In the genomic region with DNA sequence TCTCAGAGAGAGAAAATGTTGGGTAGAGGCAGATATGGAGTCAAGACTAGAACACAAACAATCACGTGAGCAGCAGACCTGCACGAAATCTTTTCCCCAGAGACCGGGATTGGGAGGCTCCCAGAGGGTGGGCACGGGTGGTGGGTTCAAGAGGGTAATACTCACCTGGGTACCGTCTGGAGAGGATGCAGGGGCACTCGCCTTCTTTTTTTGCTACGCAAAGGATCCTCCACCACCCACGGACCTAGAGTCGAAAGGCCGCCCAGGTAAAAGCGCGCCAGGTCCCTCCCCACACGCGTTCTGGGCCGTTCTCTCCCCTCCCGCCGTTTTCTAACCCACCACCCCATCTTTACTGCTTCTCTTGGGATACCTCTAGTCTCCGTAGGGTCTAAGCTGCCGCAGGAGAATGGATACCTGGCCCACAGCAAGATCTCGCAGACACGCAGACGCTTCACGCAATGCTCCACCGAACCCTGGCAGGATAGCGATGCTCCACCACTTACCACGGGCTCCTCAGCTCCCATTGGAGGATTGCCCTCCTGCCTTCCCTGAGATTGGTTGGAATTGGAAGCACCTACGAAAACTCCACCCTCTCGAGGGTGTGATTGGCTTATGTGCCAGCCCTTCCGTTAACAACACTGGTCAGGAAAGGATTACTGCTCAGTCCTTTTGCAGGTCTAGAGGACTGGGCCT, we compare ENCODE assay signal across 8 mouse cellular contexts. TPM values are rescaled to one million over a fixed set of nuclear protein-coding genes. Genes with fewer than 3 reads are reported as not detected.
DNase-seq lines count a peak whose midpoint lies in the region; ATAC-seq and TF ChIP-seq lines count a peak whose summit lies in the region.

Gene Kantr, minus strand, starts transcription at position 500 of the 693 bp plus-strand sequence.

- 0 out of 2 replicates have a peak, but pooled peaks cover 2% of the 10 kb centered on the region for H3K4me1 ChIP-seq in hindbrain, embryonic 12.5 days
- no peaks in the 10 kb centered on the region for H3K4me1 ChIP-seq in lung, postnatal 0 days (ENCODE audit: insufficient read depth, low read depth, low read length)

- WGBS in hindbrain, embryonic 12.5 days: 19% methylated on average over 23 of the region's 29 CpGs
- 15% methylated on average over 28 of the region's 29 CpGs for WGBS in lung, postnatal 0 days

- no peaks in the 10 kb centered on the region for H3K36me3 ChIP-seq in hindbrain, embryonic 12.5 days
- H3K36me3 ChIP-seq in lung, postnatal 0 days (ENCODE audit: insufficient read depth, low read length): no peaks in the 10 kb centered on the region

- peak within 1 kb of the TSS; percentile 60 for H3K9ac ChIP-seq in hindbrain, embryonic 12.5 days
- peak within 1 kb of the TSS; percentile 34; the same call in 1 of the 2 replicates for H3K9ac ChIP-seq in lung, postnatal 0 days (replicated peaks; ENCODE audit: low read depth)

- H3K4me3 ChIP-seq in hindbrain, embryonic 12.5 days: peak within 1 kb of the TSS; percentile 49
- H3K4me3 ChIP-seq in lung, postnatal 0 days (ENCODE audit: low read depth, low read length): peak within 1 kb of the TSS; percentile 49

- peaks cover 45% of the 10 kb centered on the region for H3K27me3 ChIP-seq in hindbrain, embryonic 12.5 days
- H3K27me3 ChIP-seq in lung, postnatal 0 days (replicated peaks; ENCODE audit: insufficient read depth, low read length): no peaks in the 10 kb centered on the region

- peak; percentile 99 for ATAC-seq in hindbrain, embryonic 12.5 days (ENCODE audit: low FRiP score)
- ATAC-seq in lung, postnatal 0 days: peak; percentile 100

- no peak for TF ChIP-seq CTCF in lung, postnatal 0 days (IDR thresholded peaks at IDR 0.05)

- peak within 1 kb of the TSS; percentile 55 for H3K4me2 ChIP-seq in hindbrain, embryonic 12.5 days (replicated peaks)
- H3K4me2 ChIP-seq in lung, postnatal 0 days (replicated peaks; ENCODE audit: low read depth, low read length): peak within 1 kb of the TSS; percentile 59

- H3K9me3 ChIP-seq in hindbrain, embryonic 12.5 days (replicated peaks): no peaks in the 10 kb centered on the region
- H3K9me3 ChIP-seq in lung, postnatal 0 days (ENCODE audit: low read length): no peaks in the 10 kb centered on the region

- no peak for TF ChIP-seq EP300 in lung, postnatal 0 days (IDR thresholded peaks at IDR 0.05)

- no peak within 1 kb of the TSS for H3K27ac ChIP-seq in hindbrain, embryonic 12.5 days
- H3K27ac ChIP-seq in lung, postnatal 0 days (ENCODE audit: low read length): 0 out of 2 replicates have a peak within 1 kb of the TSS, but pooled peaks have one; percentile 15

- peak; percentile 89 for DNase-seq in ZHBTc4 (ENCODE audit: low read depth, low spot score)
- peak; percentile 80 to 86 for DNase-seq in cerebellum, postnatal 25 days
- peak; percentile 64 to 70 for DNase-seq in frontal cortex, postnatal 14 days (ENCODE audit: low spot score in 2 of 2)
- peak; percentile 66 to 73 for DNase-seq in layer of hippocampus, postnatal 10 days (ENCODE audit: low spot score in 2 of 2)
- DNase-seq in lung, postnatal 0 days (ENCODE audit: low spot score): peak; percentile 93
- peak; percentile 64 for DNase-seq in ovary, postnatal 36 days (ENCODE audit: low spot score)
- peak; percentile 71 for DNase-seq in thymus, postnatal 14 days

RNA-seq across cellular contexts. Expression of gene Kantr, which starts in this region (rescaled TPM):
- polyA plus RNA-seq in hindbrain, embryonic 12.5 days (2016; fragmentation: Nextera tagmentation; extraction: Ambion mirVana): 21.3 and 22.2 TPM in 2 replicates
- 10 to 100 TPM; 40.5 to 48.6 TPM for total RNA-seq in layer of hippocampus, postnatal 10 days (2021)
- polyA plus RNA-seq in lung, postnatal 0 days (2015; fragmentation: Nextera tagmentation; extraction: Ambion mirVana): 5.9 and 6.6 TPM in 2 replicates
